Mouse (Mus musculus): ENCODE results near the gene Klhdc8a. TPM values are rescaled to one million over a fixed set of nuclear protein-coding genes. Genes with fewer than 3 reads are reported as not detected.
"Not testable (repeated sequence)": the region's sequence is repeated elsewhere in the genome, so short reads cannot be mapped to it uniquely, and the experiment has no call there.

Klhdc8a gene
- 8.8 and 10.1 TPM in 2 replicates for polyA plus RNA-seq (2012; rRNA removed)

GRCm38 (mm10) chr1:132298425-132298800, at the start of gene Klhdc8a:
Klhdc8a (plus strand) TSS chr1:132298626.
- peak; percentile 27 to 63 for DNase-seq (ENCODE audit: extremely low spot score in 1 of 2, low spot score in 1 of 2)

- DNase-seq (ENCODE audit: extremely low spot score in 1 of 2, low spot score in 1 of 2) = no peak
Measured at GRCm38 (mm10) chr1:132254467-132254866, 44.0 kb upstream of the Klhdc8a start.

- DNase-seq (ENCODE audit: extremely low spot score in 1 of 2, low spot score in 1 of 2) = no peak
Measured at GRCm38 (mm10) chr1:132260331-132260730, 38.1 kb upstream of the Klhdc8a start.

- no peak for DNase-seq (ENCODE audit: extremely low spot score in 1 of 2, low spot score in 1 of 2)
Measured at GRCm38 (mm10) chr1:132261058-132261457, 37.4 kb upstream of the Klhdc8a start.

GRCm38 (mm10) chr1:132263618-132264017, 34.8 kb upstream of the Klhdc8a start:
- no peak for DNase-seq (ENCODE audit: extremely low spot score in 1 of 2, low spot score in 1 of 2)

GRCm38 (mm10) chr1:132264577-132264976, 33.8 kb upstream of the Klhdc8a start:
- DNase-seq (ENCODE audit: extremely low spot score in 1 of 2, low spot score in 1 of 2) = no peak

GRCm38 (mm10) chr1:132265211-132265859, 33.1 kb upstream of the Klhdc8a start:
- no peak for DNase-seq (ENCODE audit: extremely low spot score in 1 of 2, low spot score in 1 of 2)

GRCm38 (mm10) chr1:132265936-132266335, 32.5 kb upstream of the Klhdc8a start:
- DNase-seq (ENCODE audit: extremely low spot score in 1 of 2, low spot score in 1 of 2) = no peak

GRCm38 (mm10) chr1:132266791-132267557, 31.5 kb upstream of the Klhdc8a start:
- DNase-seq (ENCODE audit: extremely low spot score in 1 of 2, low spot score in 1 of 2) = no peak

- DNase-seq (ENCODE audit: extremely low spot score in 1 of 2, low spot score in 1 of 2) = peak; percentile 10 to 17
Measured at GRCm38 (mm10) chr1:132267959-132268358, 30.5 kb upstream of the Klhdc8a start.

- DNase-seq (ENCODE audit: extremely low spot score in 1 of 2, low spot score in 1 of 2) = peak; percentile 8 to 31
Measured at GRCm38 (mm10) chr1:132268418-132269060, 29.9 kb upstream of the Klhdc8a start.

GRCm38 (mm10) chr1:132271237-132271636, 27.2 kb upstream of the Klhdc8a start:
- DNase-seq (ENCODE audit: extremely low spot score in 1 of 2, low spot score in 1 of 2) = no peak

GRCm38 (mm10) chr1:132276694-132277093, 21.7 kb upstream of the Klhdc8a start:
- DNase-seq (ENCODE audit: extremely low spot score in 1 of 2, low spot score in 1 of 2) = no peak

- DNase-seq (ENCODE audit: extremely low spot score in 1 of 2, low spot score in 1 of 2) = no peak
Measured at GRCm38 (mm10) chr1:132277124-132277523, 21.3 kb upstream of the Klhdc8a start.

GRCm38 (mm10) chr1:132280636-132281035, 17.8 kb upstream of the Klhdc8a start:
- not testable (repeated sequence) for DNase-seq (ENCODE audit: extremely low spot score in 1 of 2, low spot score in 1 of 2)

GRCm38 (mm10) chr1:132281523-132282176, 16.8 kb upstream of the Klhdc8a start:
- DNase-seq (ENCODE audit: extremely low spot score in 1 of 2, low spot score in 1 of 2) = no peak

- no peak for DNase-seq (ENCODE audit: extremely low spot score in 1 of 2, low spot score in 1 of 2)
Measured at GRCm38 (mm10) chr1:132282177-132282536, 16.3 kb upstream of the Klhdc8a start.

GRCm38 (mm10) chr1:132283018-132283417, 15.4 kb upstream of the Klhdc8a start:
- no peak for DNase-seq (ENCODE audit: extremely low spot score in 1 of 2, low spot score in 1 of 2)

- no peak for DNase-seq (ENCODE audit: extremely low spot score in 1 of 2, low spot score in 1 of 2)
Measured at GRCm38 (mm10) chr1:132286735-132287134, 11.7 kb upstream of the Klhdc8a start.

GRCm38 (mm10) chr1:132287445-132287844, 11.0 kb upstream of the Klhdc8a start:
- no peak for DNase-seq (ENCODE audit: extremely low spot score in 1 of 2, low spot score in 1 of 2)

- DNase-seq (ENCODE audit: extremely low spot score in 1 of 2, low spot score in 1 of 2) = no peak
Measured at GRCm38 (mm10) chr1:132287991-132288451, 10.4 kb upstream of the Klhdc8a start.

All from frontal cortex, adult 2 months (tissue).